Mouse (Mus musculus): ENCODE data around the gene S1pr5.
"Not testable (repeated sequence)": the region's sequence is repeated elsewhere in the genome, so short reads cannot be mapped to it uniquely, and the experiment has no call there.

Gene S1pr5

GRCm38 (mm10) chr9:21248326-21248725 lies at the start of gene S1pr5:
Gene S1pr5, minus strand, starts transcription at chr9:21248443.
- DNase-seq, result no peak

- no peak for DNase-seq
Observed at GRCm38 (mm10) chr9:21292271-21292670, 44.0 kb upstream of the S1pr5 start.

GRCm38 (mm10) chr9:21291868-21292267 lies 43.6 kb upstream of the S1pr5 start:
- DNase-seq, result not testable (repeated sequence)

- DNase-seq, result peak; percentile 99
Observed at GRCm38 (mm10) chr9:21291022-21291787, 43.0 kb upstream of the S1pr5 start, which contains the start of gene Cdkn2d. Gene Cdkn2d, minus strand, starts transcription at chr9:21291407.

GRCm38 (mm10) chr9:21290589-21290988 lies 42.3 kb upstream of the S1pr5 start:
- no peak for DNase-seq

GRCm38 (mm10) chr9:21289337-21289671 lies 41.1 kb upstream of the S1pr5 start:
- no peak for DNase-seq

GRCm38 (mm10) chr9:21288404-21289336 lies 40.4 kb upstream of the S1pr5 start:
- no peak for DNase-seq

GRCm38 (mm10) chr9:21287571-21288402 lies 39.5 kb upstream of the S1pr5 start, which contains the start of gene Kri1:
Gene Kri1, minus strand, starts transcription at chr9:21287969.
- DNase-seq, result peak; percentile 96

GRCm38 (mm10) chr9:21286753-21287152 lies 38.5 kb upstream of the S1pr5 start:
- no peak for DNase-seq

GRCm38 (mm10) chr9:21283994-21284393 lies 35.8 kb upstream of the S1pr5 start:
- no peak for DNase-seq

- no peak for DNase-seq
Observed at GRCm38 (mm10) chr9:21283591-21283990, 35.3 kb upstream of the S1pr5 start.

- no peak for DNase-seq
Observed at GRCm38 (mm10) chr9:21277776-21278175, 29.5 kb upstream of the S1pr5 start.

- DNase-seq, result no peak
Observed at GRCm38 (mm10) chr9:21276307-21276706, 28.1 kb upstream of the S1pr5 start.

GRCm38 (mm10) chr9:21275727-21276126 lies 27.5 kb upstream of the S1pr5 start:
- no peak for DNase-seq

GRCm38 (mm10) chr9:21275013-21275710 lies 26.9 kb upstream of the S1pr5 start:
- no peak for DNase-seq

- no peak for DNase-seq
Observed at GRCm38 (mm10) chr9:21274336-21274735, 26.1 kb upstream of the S1pr5 start.

GRCm38 (mm10) chr9:21273520-21274228 lies 25.4 kb upstream of the S1pr5 start:
- no peak for DNase-seq

- DNase-seq, result no peak
Observed at GRCm38 (mm10) chr9:21273094-21273493, 24.9 kb upstream of the S1pr5 start.

- no peak for DNase-seq
Observed at GRCm38 (mm10) chr9:21272391-21272790, 24.1 kb upstream of the S1pr5 start.

GRCm38 (mm10) chr9:21269590-21269989 lies 21.3 kb upstream of the S1pr5 start:
- not testable (repeated sequence) for DNase-seq

- DNase-seq, result no peak
Observed at GRCm38 (mm10) chr9:21268305-21268704, 20.1 kb upstream of the S1pr5 start.

GRCm38 (mm10) chr9:21266889-21267288 lies 18.6 kb upstream of the S1pr5 start:
- DNase-seq, result no peak

All from cerebellum, adult 8-10 months (tissue).